Mouse (Mus musculus): Measurements from ENCODE around the gene Copa.

DNA sequence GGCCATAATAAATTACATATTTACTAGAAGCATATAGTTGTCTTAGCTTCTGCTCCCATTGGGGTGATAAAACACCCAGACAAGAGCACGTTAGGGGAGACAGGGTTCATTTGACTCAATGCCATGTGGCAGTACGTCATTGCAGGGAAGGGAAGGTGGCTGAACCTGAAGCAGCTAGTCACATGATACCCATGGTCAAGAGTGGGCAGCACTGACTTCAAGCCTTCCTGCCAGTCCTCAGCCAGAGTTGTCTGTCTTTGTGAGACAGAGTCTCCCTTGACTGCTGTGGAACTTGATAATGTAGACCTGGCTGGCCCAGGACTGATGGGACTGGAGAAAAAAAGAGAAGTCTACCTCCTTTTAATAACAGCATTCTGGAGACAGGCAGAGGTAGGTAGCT, 40.3 kb downstream of the Copa start:
- no peak for TF ChIP-seq CTCF (IDR thresholded peaks at IDR 0.05; ENCODE audit: low read depth, low read length)
- TF ChIP-seq POLR2A (IDR thresholded peaks at IDR 0.05; ENCODE audit: borderline replicate concordance, low read depth, low read length) = no peak
